Mouse (Mus musculus) kidney, adult 9 months (tissue): ENCODE data around the gene Ttf1.

Experiments used
- DNase-seq: peaks from one replicate; pipeline ENCODE4 v3.0.0; 2022

Gene Ttf1

DNA sequence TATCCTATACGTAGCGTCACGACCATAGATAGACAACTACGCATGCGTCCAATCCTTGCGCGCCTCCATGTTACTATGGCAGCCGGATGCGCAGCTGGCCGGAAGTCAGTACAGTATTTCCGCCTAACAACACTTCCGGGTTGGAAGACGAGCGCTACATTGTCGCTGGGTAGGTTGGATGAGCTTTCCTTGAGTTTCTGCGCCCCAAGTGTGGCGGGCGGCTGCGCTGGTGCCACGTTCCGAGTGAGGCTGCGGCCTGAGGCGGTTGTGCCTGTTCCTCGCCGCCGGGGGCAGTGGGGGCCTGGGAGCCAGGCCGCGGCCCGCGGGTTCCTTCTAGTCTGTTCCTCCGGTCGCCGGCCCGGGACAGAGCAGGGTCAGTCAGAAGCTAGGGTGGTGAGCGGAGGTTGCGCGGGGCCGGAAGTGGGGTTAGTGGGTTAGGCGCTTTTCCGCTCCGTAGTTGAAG lies at the start of gene Ttf1:
Ttf1 (plus strand) TSS at position 128 of the 463 bp plus-strand sequence.
- DNase-seq = peak; percentile 93

DNA sequence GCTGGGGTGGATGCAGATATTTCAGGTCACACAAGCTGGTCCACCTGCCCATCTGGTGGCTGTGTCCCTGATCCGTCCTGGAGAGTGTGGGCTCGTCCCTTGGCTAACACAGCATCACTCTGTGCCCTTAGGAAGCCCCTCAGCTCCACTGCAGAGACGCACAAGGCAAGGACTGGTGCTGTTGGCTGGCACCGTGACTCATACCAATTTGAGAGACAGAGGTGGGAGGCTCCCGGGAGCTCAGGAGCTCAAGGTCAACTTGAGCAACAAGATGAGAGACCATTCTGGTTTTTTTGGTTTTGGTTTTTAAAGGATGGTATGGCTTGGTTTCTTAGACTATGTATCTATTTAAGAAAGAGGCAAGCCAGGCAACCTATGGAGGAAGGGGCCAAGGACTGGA lies 47.5 kb upstream of the Ttf1 start:
- DNase-seq = no peak

- no peak for DNase-seq
Observed at GRCm38 (mm10) chr2:29016599-29017587, 43.2 kb upstream of the Ttf1 start.

DNA sequence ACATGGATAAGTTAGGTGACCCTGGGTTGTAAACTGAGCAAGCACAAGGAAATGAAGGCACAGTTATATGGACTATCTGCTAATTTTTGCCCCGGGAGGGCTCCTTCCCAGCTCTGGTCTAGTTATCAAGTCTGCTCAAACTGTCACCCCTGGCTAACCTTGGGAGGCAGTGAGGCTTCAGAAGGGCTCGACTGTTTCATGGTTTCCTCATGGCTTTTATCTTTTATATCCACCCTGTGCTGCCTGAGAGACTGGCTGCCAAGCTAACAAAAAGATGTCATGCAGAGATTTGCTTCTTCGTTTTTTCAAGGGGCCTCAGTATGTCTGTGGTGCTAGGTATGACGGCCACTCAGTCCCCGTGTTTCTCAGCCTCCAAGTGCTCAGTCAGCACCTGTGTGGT lies 41.4 kb upstream of the Ttf1 start:
- no peak for DNase-seq

- DNase-seq = no peak
Observed at GRCm38 (mm10) chr2:29021025-29021424, 39.0 kb upstream of the Ttf1 start.

- DNase-seq = no peak
Observed at GRCm38 (mm10) chr2:29023001-29023400, 37.1 kb upstream of the Ttf1 start.

DNA sequence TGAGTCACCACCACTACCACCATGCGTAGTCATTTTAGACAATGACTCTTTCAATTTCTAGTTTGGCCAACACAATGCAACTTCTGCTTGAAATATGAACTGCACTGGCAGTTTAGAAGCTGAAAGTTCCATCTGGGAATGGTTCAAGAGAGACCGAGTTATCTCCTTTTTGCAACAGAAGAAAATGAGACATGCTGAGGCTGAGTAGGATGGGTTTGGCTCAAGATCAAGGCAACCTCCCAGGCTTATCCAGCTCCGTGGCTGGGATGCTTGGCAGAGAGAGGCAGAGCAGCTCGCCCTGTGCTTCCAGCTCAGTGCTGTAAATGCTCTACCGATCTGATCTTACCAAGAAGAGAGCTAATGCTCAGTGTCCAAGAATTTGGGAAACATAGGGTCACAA lies 34.8 kb upstream of the Ttf1 start:
- no peak for DNase-seq

DNA sequence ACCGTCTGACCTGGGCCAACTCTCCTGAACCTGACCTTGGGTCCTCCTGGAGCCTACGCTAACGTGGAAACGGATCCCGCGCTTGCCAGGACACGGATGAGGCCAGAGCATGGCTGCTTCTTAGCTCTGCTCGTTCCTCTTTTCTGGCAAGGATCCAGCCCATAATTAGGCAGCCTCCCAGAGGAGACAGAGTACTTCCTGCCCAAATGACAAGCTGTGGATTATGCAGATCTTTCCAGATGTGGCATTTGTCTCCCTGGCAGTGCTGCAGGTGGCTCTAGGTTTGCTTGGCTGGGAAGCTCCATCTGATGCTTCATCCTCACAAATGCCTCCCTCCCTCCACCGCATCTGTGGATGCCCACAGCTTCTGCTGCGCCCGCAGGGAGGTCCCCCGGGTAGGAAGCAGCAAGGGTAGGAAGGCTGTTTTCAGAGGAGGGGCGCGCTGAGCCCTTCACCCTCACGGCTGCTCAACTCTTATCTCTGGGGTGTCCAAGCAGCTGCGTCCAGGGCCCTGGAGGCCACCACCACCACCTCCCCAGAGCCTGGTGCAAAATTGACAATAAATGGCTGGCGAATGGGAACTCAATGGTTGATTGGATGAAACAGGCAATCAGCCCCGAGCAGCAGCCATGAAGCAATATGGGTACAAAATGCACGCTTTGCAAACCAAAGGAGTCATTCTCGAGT lies 29.9 kb upstream of the Ttf1 start:
- peak; percentile 33 for DNase-seq

- peak; percentile 59 for DNase-seq
Observed at GRCm38 (mm10) chr2:29031951-29032350, 28.1 kb upstream of the Ttf1 start.

DNA sequence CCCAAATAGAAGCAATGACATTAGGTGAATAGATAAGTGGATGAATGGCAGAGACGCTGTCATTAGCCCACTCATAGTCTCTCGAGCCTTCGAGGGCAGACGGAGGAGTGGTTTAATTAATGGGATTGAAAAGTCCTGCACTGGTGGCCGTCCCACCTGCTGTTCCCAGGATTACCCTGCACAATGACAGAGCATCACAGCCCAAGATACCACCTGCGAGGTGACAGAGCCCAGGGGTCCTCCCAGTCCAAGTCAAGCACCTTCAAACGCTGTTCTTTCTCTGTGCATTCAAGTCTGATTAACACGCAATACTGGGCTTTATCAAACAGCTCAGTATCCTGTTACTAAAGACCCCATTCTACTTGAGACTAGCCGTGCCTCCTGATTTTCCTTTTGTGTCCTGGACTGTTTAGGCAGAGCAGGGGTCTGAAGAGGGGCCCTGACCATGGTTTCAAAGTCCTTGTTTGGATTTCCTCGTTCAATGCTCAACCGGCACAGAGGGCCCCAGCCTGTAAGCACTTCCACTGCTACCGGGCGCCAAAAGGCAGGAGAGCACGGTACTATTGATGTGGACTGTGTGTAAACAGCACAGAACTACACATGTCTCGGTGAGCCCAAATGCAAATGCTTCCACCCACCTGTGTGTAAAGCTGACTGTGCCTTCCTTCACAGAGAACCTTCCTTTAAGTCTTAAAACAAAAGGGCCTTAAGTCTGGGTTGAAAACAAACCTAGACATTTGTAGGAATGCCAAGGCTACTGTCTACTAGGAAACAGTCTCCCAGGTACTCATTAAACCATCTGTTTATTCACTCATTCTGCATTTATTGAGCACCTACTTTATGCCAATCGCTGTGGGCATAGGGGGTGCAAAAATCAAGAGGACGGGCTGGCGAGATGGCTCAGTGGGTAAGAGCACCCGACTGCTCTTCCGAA lies 25.3 kb upstream of the Ttf1 start:
- DNase-seq = peak; percentile 73

GRCm38 (mm10) chr2:29035698-29036097 lies 24.4 kb upstream of the Ttf1 start:
- DNase-seq = peak; percentile 92

GRCm38 (mm10) chr2:29039741-29040140 lies 20.3 kb upstream of the Ttf1 start:
- DNase-seq = no peak

GRCm38 (mm10) chr2:29040594-29041476 lies 19.2 kb upstream of the Ttf1 start:
- DNase-seq = no peak

GRCm38 (mm10) chr2:29041477-29041768 lies 18.6 kb upstream of the Ttf1 start:
- DNase-seq = no peak

DNA sequence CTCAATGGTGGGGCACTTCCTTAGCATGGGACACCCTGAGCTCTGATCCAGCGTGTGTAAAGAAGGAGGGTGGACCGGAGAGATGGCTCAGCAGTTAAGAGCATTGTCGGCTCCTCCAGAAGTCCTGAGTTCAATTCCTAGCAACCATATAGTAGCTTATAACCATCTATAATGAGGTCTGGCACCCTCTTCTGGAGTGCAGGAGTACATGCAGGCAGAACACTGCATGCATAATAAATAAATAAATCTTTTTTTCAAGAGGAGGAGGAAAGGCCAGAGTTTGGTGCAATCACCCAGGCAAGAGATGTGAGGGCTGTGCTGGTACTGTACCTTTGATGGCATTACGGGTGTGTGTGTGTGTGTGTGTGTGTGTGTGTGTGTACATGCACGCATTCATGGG lies 17.9 kb upstream of the Ttf1 start:
- DNase-seq = no peak

DNA sequence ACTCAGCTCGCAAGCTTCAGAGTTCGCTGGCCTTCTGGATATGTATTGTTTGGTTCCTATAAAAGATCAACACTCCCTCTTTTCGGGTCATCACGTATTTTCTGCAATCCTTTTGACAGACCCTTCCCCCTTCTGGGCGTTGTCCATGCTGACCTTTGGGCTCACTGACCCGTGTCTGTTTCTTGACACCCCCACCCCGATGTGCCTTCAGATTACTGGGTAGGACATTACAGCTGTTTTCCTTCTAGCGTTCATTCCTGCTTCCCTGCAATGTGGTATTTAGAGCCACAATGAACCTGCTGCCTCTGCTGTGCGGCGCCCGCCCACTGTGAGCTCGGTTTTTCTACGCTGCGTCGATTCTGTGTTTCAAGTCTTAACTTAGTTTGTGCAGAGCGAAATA lies 13.9 kb upstream of the Ttf1 start:
- DNase-seq = no peak

GRCm38 (mm10) chr2:29051932-29052331 lies 8.1 kb upstream of the Ttf1 start:
- DNase-seq = no peak

- peak; percentile 71 for DNase-seq
Observed at GRCm38 (mm10) chr2:29052943-29053454, 7.1 kb upstream of the Ttf1 start.

DNA sequence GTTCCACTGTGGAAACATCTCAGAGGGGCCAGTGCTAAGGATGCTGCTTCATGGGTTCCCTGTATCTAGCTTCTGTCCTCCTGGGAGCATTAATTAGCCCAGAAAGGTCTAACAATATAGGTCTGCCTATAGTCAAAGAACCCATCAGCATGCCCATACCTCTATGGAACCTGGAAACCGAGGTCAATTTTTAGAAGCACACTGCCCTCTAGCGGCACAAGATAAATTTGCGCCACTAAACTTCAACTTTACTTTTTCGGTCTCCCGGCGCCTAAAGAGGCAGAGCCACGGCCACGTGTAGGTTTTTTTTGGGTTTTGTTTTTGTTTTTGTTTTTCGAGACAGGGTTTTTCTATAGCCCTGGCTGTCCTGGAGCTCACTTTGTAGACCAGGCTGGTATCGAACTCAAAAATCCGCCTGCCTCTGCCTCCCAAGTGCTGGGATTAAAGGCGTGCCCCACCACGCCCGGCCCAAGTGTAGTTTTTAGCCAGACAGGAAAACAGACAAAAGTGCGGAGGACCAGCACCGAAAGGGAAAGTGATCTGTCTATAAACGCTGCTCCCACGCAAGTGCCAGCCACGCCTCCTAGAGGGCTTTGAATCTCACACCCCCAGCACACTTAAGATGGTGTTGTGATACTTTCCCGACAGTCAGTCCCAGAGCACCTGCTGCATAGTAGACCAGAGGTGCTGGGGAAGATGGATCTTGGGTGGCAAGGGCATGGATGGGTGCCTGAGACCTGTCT lies 6.1 kb upstream of the Ttf1 start:
- DNase-seq = peak; percentile 71

DNA sequence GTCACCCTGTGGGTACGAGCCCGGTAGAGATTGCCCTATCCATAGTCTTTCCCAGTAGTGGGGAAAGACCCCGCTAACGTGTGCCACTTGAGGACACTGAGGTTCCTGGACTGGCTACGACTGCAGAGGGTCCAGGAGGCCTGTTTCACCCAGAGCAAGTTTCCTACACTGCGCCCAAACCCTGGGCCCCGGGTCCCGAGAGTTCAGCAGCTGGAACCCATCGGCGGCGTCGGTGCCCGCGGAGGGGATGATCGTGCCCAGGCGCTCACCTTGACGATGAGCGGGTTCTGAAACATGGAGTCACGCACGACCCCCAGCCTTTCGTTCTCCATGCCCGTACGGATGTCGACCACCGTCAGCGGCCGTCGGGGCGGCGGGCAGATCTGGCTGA lies 5.5 kb upstream of the Ttf1 start:
- no peak for DNase-seq

GRCm38 (mm10) chr2:29054991-29055390 lies 5.1 kb upstream of the Ttf1 start, which contains the start of gene Cfap77:
TSS of gene Cfap77 (minus strand) at chr2:29055066.
- peak; percentile 60 for DNase-seq
